Mouse (Mus musculus): ENCODE data around the gene C2cd5. TPM values are rescaled to one million over a fixed set of nuclear protein-coding genes. Genes with fewer than 3 reads are reported as not detected.

C2cd5 gene
- total RNA-seq, 1 experiment from 2014 or later, result 43.1 TPM

DNA sequence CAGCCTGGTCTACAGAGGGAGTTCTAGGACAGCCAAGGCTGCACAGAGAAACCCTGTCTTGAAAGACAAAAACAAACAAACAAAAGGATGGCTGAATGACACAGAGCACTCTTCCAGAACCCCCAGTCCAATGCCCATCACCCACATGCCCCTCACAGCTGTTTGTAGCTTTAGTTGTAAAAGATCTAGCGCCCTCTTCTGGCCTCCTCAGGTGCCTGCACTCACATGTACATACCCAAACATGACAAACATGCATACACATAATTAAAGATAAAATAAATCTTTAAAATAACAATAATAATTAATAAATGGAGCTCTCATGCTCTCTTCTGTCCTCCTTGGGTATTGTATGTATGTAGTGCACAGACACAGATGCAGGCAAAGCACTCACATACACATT is 122.7 kb downstream of the C2cd5 start:
- ATAC-seq (replicated peaks in 1 of 2; ENCODE audit: insufficient read depth in 1 of 2, low FRiP score in 2 of 2, low TSS enrichment in 1 of 2, low read depth in 1 of 2, poor library complexity in 2 of 2, severe bottlenecking in 2 of 2), result no peak

DNA sequence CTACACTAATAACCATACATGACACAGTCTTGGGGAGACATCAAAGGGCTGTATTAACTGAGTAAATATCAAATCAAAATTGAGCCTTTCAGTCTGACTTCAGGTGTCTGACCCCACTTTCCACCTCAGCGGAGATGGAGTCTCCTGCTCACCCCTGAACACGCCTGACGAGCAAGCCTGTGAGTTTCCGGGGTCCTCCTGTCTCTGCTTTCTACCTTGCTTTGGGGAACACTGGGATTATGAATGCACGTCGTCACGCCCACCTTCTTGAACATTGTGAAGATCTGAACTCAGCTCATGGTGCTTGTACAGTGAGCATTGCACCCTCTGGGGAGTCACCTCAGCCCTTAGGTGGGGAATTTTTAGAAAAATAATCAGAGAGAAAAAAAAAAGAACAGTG is 126.7 kb downstream of the C2cd5 start:
- no peak for ATAC-seq (replicated peaks in 1 of 2; ENCODE audit: insufficient read depth in 1 of 2, low FRiP score in 2 of 2, low TSS enrichment in 1 of 2, low read depth in 1 of 2, poor library complexity in 2 of 2, severe bottlenecking in 2 of 2)

- ATAC-seq (replicated peaks in 1 of 2; ENCODE audit: insufficient read depth in 1 of 2, low FRiP score in 2 of 2, low TSS enrichment in 1 of 2, low read depth in 1 of 2, poor library complexity in 2 of 2, severe bottlenecking in 2 of 2), result no peak
Observed at GRCm38 (mm10) chr6:142972205-142972604, 127.7 kb downstream of the C2cd5 start.

GRCm38 (mm10) chr6:142967407-142967806 is 132.5 kb downstream of the C2cd5 start:
- no peak for ATAC-seq (replicated peaks in 1 of 2; ENCODE audit: insufficient read depth in 1 of 2, low FRiP score in 2 of 2, low TSS enrichment in 1 of 2, low read depth in 1 of 2, poor library complexity in 2 of 2, severe bottlenecking in 2 of 2)

DNA sequence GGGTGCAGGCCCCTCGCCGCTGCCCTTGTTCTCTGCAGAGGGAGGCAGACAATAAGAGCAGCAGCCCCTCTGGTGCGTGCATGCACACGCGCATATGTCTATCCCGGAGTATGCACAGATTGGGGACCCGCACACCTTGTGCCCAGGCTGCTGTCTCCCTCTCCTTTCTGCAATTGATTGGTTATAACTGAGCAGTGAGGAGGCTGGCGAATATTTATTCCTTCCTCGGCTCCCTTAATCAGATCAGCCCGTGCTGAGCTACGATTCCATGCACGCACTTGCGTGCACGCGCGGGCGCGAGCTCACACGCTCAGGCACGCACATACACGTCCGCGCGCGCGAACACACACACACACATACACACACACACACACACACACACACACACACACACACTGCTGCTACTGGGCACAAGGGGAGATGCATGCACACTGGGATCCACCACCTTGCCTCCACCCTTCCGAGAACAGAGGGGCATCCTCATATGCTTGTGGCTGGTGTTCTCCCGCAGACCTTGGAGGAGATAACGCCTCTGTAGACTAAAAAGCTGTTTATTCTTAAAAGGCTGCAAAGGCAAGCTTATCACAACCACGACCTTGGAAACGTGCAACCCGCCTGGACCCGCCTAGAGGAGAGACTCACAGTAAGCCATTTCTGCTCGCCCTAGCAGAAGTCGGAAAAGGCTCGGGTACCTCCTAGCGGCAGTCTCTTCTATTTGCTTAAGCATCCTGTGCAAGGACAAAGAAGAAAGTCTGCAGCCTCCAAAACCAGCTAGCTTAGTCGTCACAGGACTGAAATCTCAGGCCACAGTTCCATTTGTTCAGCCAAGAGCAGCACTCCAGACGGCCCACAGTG is 135.2 kb downstream of the C2cd5 start:
- ATAC-seq (replicated peaks in 1 of 2; ENCODE audit: insufficient read depth in 1 of 2, low FRiP score in 2 of 2, low TSS enrichment in 1 of 2, low read depth in 1 of 2, poor library complexity in 2 of 2, severe bottlenecking in 2 of 2), result peak; percentile 90 to 98

GRCm38 (mm10) chr6:142964076-142964530 is 135.8 kb downstream of the C2cd5 start, which contains the start of gene St8sia1:
St8sia1 (minus strand) TSS chr6:142964452.
- ATAC-seq (replicated peaks in 1 of 2; ENCODE audit: insufficient read depth in 1 of 2, low FRiP score in 2 of 2, low TSS enrichment in 1 of 2, low read depth in 1 of 2, poor library complexity in 2 of 2, severe bottlenecking in 2 of 2), result peak in 1 of 2 experiments; percentile 15; a peak in 1 of 4 replicates

GRCm38 (mm10) chr6:142963480-142964075 is 136.4 kb downstream of the C2cd5 start:
- ATAC-seq (replicated peaks in 1 of 2; ENCODE audit: insufficient read depth in 1 of 2, low FRiP score in 2 of 2, low TSS enrichment in 1 of 2, low read depth in 1 of 2, poor library complexity in 2 of 2, severe bottlenecking in 2 of 2), result no peak

GRCm38 (mm10) chr6:142962881-142963280 is 137.1 kb downstream of the C2cd5 start:
- ATAC-seq (replicated peaks in 1 of 2; ENCODE audit: insufficient read depth in 1 of 2, low FRiP score in 2 of 2, low TSS enrichment in 1 of 2, low read depth in 1 of 2, poor library complexity in 2 of 2, severe bottlenecking in 2 of 2), result no peak

DNA sequence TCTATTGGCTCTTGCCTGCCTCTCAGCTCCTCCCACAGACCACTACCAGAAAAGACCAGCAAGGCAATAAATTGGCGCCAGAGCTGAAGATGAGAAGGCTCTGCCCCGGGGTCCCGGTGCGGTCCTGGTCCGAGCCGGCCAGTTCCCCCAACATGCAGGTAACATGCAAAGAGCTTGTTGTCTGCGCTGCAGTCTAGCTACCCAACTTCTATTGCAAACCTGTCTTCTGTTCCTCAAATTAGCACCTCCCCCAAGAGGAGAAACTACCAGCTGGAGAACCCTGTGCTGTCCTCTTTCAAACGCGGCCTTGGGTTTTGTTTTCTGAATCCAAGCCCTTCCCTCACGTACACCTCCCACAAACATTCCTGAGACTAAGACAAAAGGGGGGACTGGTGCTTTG is 137.5 kb downstream of the C2cd5 start:
- no peak for ATAC-seq (replicated peaks in 1 of 2; ENCODE audit: insufficient read depth in 1 of 2, low FRiP score in 2 of 2, low TSS enrichment in 1 of 2, low read depth in 1 of 2, poor library complexity in 2 of 2, severe bottlenecking in 2 of 2)

- no peak for ATAC-seq (replicated peaks in 1 of 2; ENCODE audit: insufficient read depth in 1 of 2, low FRiP score in 2 of 2, low TSS enrichment in 1 of 2, low read depth in 1 of 2, poor library complexity in 2 of 2, severe bottlenecking in 2 of 2)
Observed at GRCm38 (mm10) chr6:142961721-142962455, 138.1 kb downstream of the C2cd5 start.

Other genes starting within 250 kb of the C2cd5 start
- gene St8sia1, start 135.7 kb downstream of the C2cd5 start, total RNA-seq (2017), result 0.65 and 1.8 TPM in 2 replicates
- gene Etnk1, start 67.1 kb upstream of the C2cd5 start, total RNA-seq (2017), result 110 and 119 TPM in 2 replicates

Data from hematopoietic stem cell, adult 5-6 weeks (primary cell).